Mouse (Mus musculus) forebrain, postnatal 0 days (tissue): ENCODE measurements around the gene Grk2. TPM values are rescaled to one million over a fixed set of nuclear protein-coding genes. Genes with fewer than 3 reads are reported as not detected.

Experiments
- ATAC-seq: fragments of 200-750 bp; cut with Nextera tagmentation; 2 replicates; pipeline ENCODE4 v1.8.0; 2017; ENCODE audit warnings: mild to moderate bottlenecking, moderate library complexity
- DNase-seq: peaks from one replicate; pipeline ENCODE4 v3.0.0-alpha.2; 2015
- H3K27ac ChIP-seq: fragments of 300-500 bp; sonication (generic); 2 replicates; pipeline ENCODE4 v1.5.1; 2014; ENCODE audit warnings: low read depth, mild to moderate bottlenecking, antibody characterized with exemption, low read length, moderate library complexity, mixed read lengths
- H3K27me3 ChIP-seq: fragments of 300-500 bp; sonication (generic); 2 replicates; pipeline ENCODE4 v1.6.1; 2014; ENCODE audit warnings: mild to moderate bottlenecking, low read length, mixed read lengths; ENCODE audit not compliant: insufficient read depth
- H3K36me3 ChIP-seq: fragments of 300-500 bp; sonication (generic); 2 replicates; pipeline ENCODE4 v1.6.1; 2014; ENCODE audit warnings: mild to moderate bottlenecking, moderate library complexity; ENCODE audit not compliant: insufficient read depth
- H3K4me1 ChIP-seq: fragments of 300-500 bp; sonication (generic); 2 replicates; pipeline ENCODE4 v1.6.1; 2014; ENCODE audit warnings: antibody characterized with exemption; ENCODE audit not compliant: insufficient read depth
- H3K4me2 ChIP-seq: fragments of 300-500 bp; sonication (generic); 2 replicates; pipeline ENCODE4 v1.6.1; 2014; ENCODE audit warnings: low read depth, mild to moderate bottlenecking, moderate library complexity
- H3K4me3 ChIP-seq: fragments of 300-500 bp; sonication (generic); 2 replicates; pipeline ENCODE4 v1.5.1; 2014; ENCODE audit warnings: low read depth, low read length, mixed read lengths
- H3K9ac ChIP-seq: fragments of 300-500 bp; sonication (generic); 2 replicates; pipeline ENCODE4 v1.6.1; 2014; ENCODE audit warnings: mild to moderate bottlenecking
- H3K9me3 ChIP-seq: fragments of 300-500 bp; sonication (generic); 2 replicates; pipeline ENCODE4 v1.6.1; 2016; ENCODE audit warnings: low read length
- CTCF ChIP-seq: sonication (generic); IDR thresholded peaks from 2 replicates; pipeline ENCODE4 v1.5.1; 2016; ENCODE audit warnings: antibody characterized with exemption, control low read depth, low read depth
- WGBS: fragments of 180-500 bp; shearing (Covaris S2); extraction: QIAGEN DNeasy Blood & Tissue Kit; methylation state at CpG from one replicate; pipeline ENCODE4 v1.1.7; 2014; 5-methylcytosine and 5-hydroxymethylcytosine counted together
- microRNA-seq, 2 experiments: library from miRNA; unstranded; fragments of <30 nt; microRNA quantifications; one replicate each; pipeline ENCODE4; 2016
- polyA plus RNA-seq: library from polyadenylated mRNA; unstranded; fragments of >200 nt; fragmentation: Nextera tagmentation; extraction: Ambion mirVana; gene quantifications from 2 replicates; pipeline ENCODE4 v1.2.1, GENCODE M21; 2015
- total RNA-seq: library from RNA; depleted of rRNA; stranded (reverse); fragments of >200 nt; gene quantifications from 2 replicates; pipeline ENCODE4 v1.2.3, GENCODE M21; 2014; rRNA removed

Grk2 gene
- total and polyA plus RNA-seq, 2 experiments from 2014 or later, result 24.6 to 136 TPM

DNA sequence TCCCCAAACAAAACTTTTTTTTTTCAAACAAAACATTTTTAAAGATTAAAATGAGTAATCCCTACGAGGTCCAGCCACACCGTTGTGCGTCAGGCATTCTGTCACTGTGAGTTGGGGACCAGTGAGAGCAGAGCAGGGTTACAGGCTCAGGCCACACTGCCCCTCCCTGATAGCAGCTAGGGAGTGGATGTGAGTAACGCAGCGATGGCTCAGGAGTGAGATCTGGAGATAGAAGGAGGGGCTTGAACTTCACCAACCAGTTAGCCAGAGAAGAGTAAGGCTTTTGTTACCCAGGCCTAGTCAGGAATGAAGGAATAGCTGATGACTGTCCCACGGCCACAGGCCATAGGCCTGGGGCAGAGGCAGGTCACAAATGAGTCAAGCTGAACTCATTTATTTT, 61.2 kb downstream of the Grk2 start:
- Histone ChIP-seq H3K4me2 (no peak overlapping the region), H3K9ac (no peak overlapping the region), H3K9me3 (no peaks in the 10 kb centered on the region), H3K27ac (no peak overlapping the region), H3K4me3 (no peak overlapping the region), H3K27me3 (no peaks in the 10 kb centered on the region), H3K4me1 (no peaks in the 10 kb centered on the region), H3K36me3 (no peaks in the 10 kb centered on the region)
- no peak for ATAC-seq
- DNase-seq, result no peak
- TF ChIP-seq CTCF, result no peak
- 85% methylated on average over 6 of the region's 6 CpGs for WGBS

DNA sequence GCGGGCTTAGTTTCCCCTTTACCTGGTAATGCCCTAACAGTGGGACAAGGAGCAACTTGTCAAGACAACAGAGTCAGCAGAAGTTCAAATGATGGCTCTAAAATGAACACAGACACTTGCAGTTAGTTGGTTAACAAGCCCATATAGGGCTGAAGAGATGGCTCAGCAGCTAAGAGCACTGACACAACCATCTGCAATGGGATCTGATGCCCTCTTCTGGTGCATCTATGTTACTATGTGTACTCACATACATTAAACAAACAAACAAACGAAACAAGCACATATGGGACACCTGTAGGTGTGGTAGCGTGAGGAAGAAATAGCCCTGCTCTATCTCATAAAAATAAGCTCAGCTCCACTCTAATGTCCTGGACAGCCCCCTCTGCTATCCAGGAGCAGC, 63.6 kb downstream of the Grk2 start:
- Histone ChIP-seq H3K36me3 (no peaks in the 10 kb centered on the region), H3K27me3 (no peaks in the 10 kb centered on the region), H3K27ac (no peak overlapping the region), H3K4me1 (no peaks in the 10 kb centered on the region), H3K4me3 (no peak overlapping the region), H3K4me2 (no peak overlapping the region), H3K9ac (no peak overlapping the region), H3K9me3 (no peaks in the 10 kb centered on the region)
- ATAC-seq (no peak), DNase-seq (no peak)
- 0 out of 2 replicates have a peak, but pooled peaks have one; percentile 8 for TF ChIP-seq CTCF
- WGBS, result 62% methylated on average over 3 of the region's 3 CpGs

DNA sequence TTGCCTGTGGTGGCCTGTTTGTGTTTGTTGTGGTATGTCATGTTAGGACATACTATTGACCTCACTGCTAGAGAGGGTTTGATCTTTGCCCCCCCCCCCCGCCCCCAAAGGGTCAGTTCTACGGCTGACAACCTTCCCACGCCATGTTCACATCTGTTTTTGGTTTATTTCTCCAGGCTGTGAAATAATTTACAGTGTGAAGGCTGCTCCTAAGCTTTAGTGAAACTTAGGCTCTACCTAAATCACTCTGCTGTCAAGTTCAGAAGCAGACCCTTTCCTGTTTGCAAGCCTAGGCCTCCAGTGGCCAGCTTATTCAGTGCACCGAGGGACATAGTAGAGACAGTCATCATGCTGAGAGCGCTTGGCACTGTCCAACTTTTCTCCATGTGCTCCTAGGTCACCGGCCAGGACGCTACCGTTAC, 65.8 kb downstream of the Grk2 start:
- no peak for TF ChIP-seq CTCF
- Histone ChIP-seq H3K36me3 (no peaks in the 10 kb centered on the region), H3K4me2 (no peak overlapping the region), H3K4me1 (no peaks in the 10 kb centered on the region), H3K27me3 (no peaks in the 10 kb centered on the region), H3K9me3 (no peaks in the 10 kb centered on the region), H3K9ac (no peak overlapping the region), H3K4me3 (no peak overlapping the region), H3K27ac (no peak overlapping the region)
- ATAC-seq (no peak), DNase-seq (no peak)
- WGBS, result 75% methylated on average over 8 of the region's 8 CpGs

Small RNA genes lying within 50 kb of the gene (microRNA-seq; reads per million reads assigned to microRNA genes)
- 1.5 reads per million in 2 experiments for gene Mir6985

Other genes starting within 250 kb of the Grk2 start
- not detected in 2 replicates for gene Gstp3, start 246.7 kb downstream of the Grk2 start, total RNA-seq
- gene Gstp3, start 246.7 kb downstream of the Grk2 start, polyA plus RNA-seq, result not detected in 2 replicates
- gene Cabp2, start 224.6 kb downstream of the Grk2 start, total RNA-seq, result not detected in 2 replicates
- not detected in 2 replicates for gene Cabp2, start 224.6 kb downstream of the Grk2 start, polyA plus RNA-seq
- 34.4 and 35.4 TPM in 2 replicates for gene Cdk2ap2, start 209.0 kb downstream of the Grk2 start, total RNA-seq
- gene Cdk2ap2, start 209.0 kb downstream of the Grk2 start, polyA plus RNA-seq, result 59.9 and 65.4 TPM in 2 replicates
- gene Pitpnm1, start 206.2 kb downstream of the Grk2 start, total RNA-seq, result 108 and 127 TPM in 2 replicates
- 68.8 and 82.9 TPM in 2 replicates for gene Pitpnm1, start 206.2 kb downstream of the Grk2 start, polyA plus RNA-seq
- 25.8 and 33.9 TPM in 2 replicates for gene Aip, start 180.4 kb downstream of the Grk2 start, total RNA-seq
- gene Aip, start 180.4 kb downstream of the Grk2 start, polyA plus RNA-seq, result 85.7 and 86.2 TPM in 2 replicates
- 0.19 and 0.23 TPM in 2 replicates for gene Gpr152, start 166.4 kb downstream of the Grk2 start, total RNA-seq
- not detected in 2 replicates for gene Gpr152, start 166.4 kb downstream of the Grk2 start, polyA plus RNA-seq
- gene Cabp4, start 162.2 kb downstream of the Grk2 start, total RNA-seq, result not detected in 2 replicates
- gene Cabp4, start 162.2 kb downstream of the Grk2 start, polyA plus RNA-seq, result 0.06 and 0.08 TPM in 2 replicates
- gene Coro1b, start 157.6 kb downstream of the Grk2 start, total RNA-seq, result 128 and 182 TPM in 2 replicates
- gene Coro1b, start 157.6 kb downstream of the Grk2 start, polyA plus RNA-seq, result 106 and 112 TPM in 2 replicates
- gene Ptprcap, start 152.6 kb downstream of the Grk2 start, total RNA-seq, result 0.77 and 1.2 TPM in 2 replicates
- gene Ptprcap, start 152.6 kb downstream of the Grk2 start, polyA plus RNA-seq, result 0.48 and 0.59 TPM in 2 replicates
- 23.5 and 33.5 TPM in 2 replicates for gene Rps6kb2, start 142.9 kb downstream of the Grk2 start, total RNA-seq
- gene Rps6kb2, start 142.9 kb downstream of the Grk2 start, polyA plus RNA-seq, result 51.9 and 55.5 TPM in 2 replicates
- 4.1 and 4.4 TPM in 2 replicates for gene Carns1, start 130.7 kb downstream of the Grk2 start, total RNA-seq
- gene Carns1, start 130.7 kb downstream of the Grk2 start, polyA plus RNA-seq, result 3.1 and 4.7 TPM in 2 replicates
- 1.5 and 2.9 TPM in 2 replicates for gene Tbc1d10c, start 114.9 kb downstream of the Grk2 start, total RNA-seq
- gene Tbc1d10c, start 114.9 kb downstream of the Grk2 start, polyA plus RNA-seq, result 1.3 and 1.5 TPM in 2 replicates
- 480 and 509 TPM in 2 replicates for gene Ppp1ca, start 114.2 kb downstream of the Grk2 start, total RNA-seq
- 551 and 589 TPM in 2 replicates for gene Ppp1ca, start 114.2 kb downstream of the Grk2 start, polyA plus RNA-seq
- gene Rad9a, start 104.6 kb downstream of the Grk2 start, total RNA-seq, result 11.8 and 16.4 TPM in 2 replicates
- gene Rad9a, start 104.6 kb downstream of the Grk2 start, polyA plus RNA-seq, result 15.9 and 16.5 TPM in 2 replicates
- gene Clcf1, start 92.0 kb downstream of the Grk2 start, total RNA-seq, result 0.38 and 1.2 TPM in 2 replicates
- 0.29 and 0.41 TPM in 2 replicates for gene Clcf1, start 92.0 kb downstream of the Grk2 start, polyA plus RNA-seq
- not detected in 2 replicates for gene AC109138.7, start 91.9 kb downstream of the Grk2 start, total RNA-seq
- not detected in 2 replicates for gene AC109138.7, start 91.9 kb downstream of the Grk2 start, polyA plus RNA-seq
- gene Pold4, start 74.3 kb downstream of the Grk2 start, total RNA-seq, result 18.8 and 21.2 TPM in 2 replicates
- 21.8 and 23.4 TPM in 2 replicates for gene Pold4, start 74.3 kb downstream of the Grk2 start, polyA plus RNA-seq
- 35.9 and 41.5 TPM in 2 replicates for gene Ssh3, start 37.0 kb downstream of the Grk2 start, total RNA-seq
- gene Ssh3, start 37.0 kb downstream of the Grk2 start, polyA plus RNA-seq, result 6.4 and 9.1 TPM in 2 replicates
- 76.6 and 87.3 TPM in 2 replicates for gene Ankrd13d, start 23.1 kb downstream of the Grk2 start, total RNA-seq
- 48.7 and 55.2 TPM in 2 replicates for gene Ankrd13d, start 23.1 kb downstream of the Grk2 start, polyA plus RNA-seq
- 55.0 and 71.7 TPM in 2 replicates for gene Kdm2a, start 92.1 kb upstream of the Grk2 start, total RNA-seq
- gene Kdm2a, start 92.1 kb upstream of the Grk2 start, polyA plus RNA-seq, result 13.1 and 19.5 TPM in 2 replicates
- gene Rhod, start 133.2 kb upstream of the Grk2 start, total RNA-seq, result 3.6 and 5.2 TPM in 2 replicates
- 4.3 and 4.7 TPM in 2 replicates for gene Rhod, start 133.2 kb upstream of the Grk2 start, polyA plus RNA-seq
- 8.2 and 13.0 TPM in 2 replicates for gene Syt12, start 171.2 kb upstream of the Grk2 start, total RNA-seq
- 2.9 and 3.3 TPM in 2 replicates for gene Syt12, start 171.2 kb upstream of the Grk2 start, polyA plus RNA-seq
- not detected in 2 replicates for gene 2010003K11Rik, start 192.4 kb upstream of the Grk2 start, total RNA-seq
- gene 2010003K11Rik, start 192.4 kb upstream of the Grk2 start, polyA plus RNA-seq, result 0.13 TPM in 1 of 2 replicates, not detected in the other
- gene Pcx, start 204.2 kb upstream of the Grk2 start, total RNA-seq, result 35.9 and 40.7 TPM in 2 replicates
- 28.9 and 34.5 TPM in 2 replicates for gene Pcx, start 204.2 kb upstream of the Grk2 start, polyA plus RNA-seq